Mouse (Mus musculus) MEL (cell line): ENCODE data around the gene Gdf11. TPM values are rescaled to one million over a fixed set of nuclear protein-coding genes. Genes with fewer than 3 reads are reported as not detected.

ENCODE experiments used
- DNase-seq: peaks from one replicate; pipeline ENCODE4 v3.0.0; 2011; ENCODE audit warnings: low read depth, low spot score
- H3K27ac ChIP-seq: 2 replicates; pipeline ENCODE4 v1.5.1; 2012; ENCODE audit warnings: low read depth, mild to moderate bottlenecking, control low read depth, low read length, moderate library complexity; ENCODE audit not compliant: control insufficient read depth
- H3K27me3 ChIP-seq, 2 experiments: fragments of 150-350 bp in 1 of 2; sonication (generic) in 1 of 2; 2 replicates each; pipeline ENCODE4 v1.6.1; 2012; ENCODE audit warnings: low read length in 2 of 2, mild to moderate bottlenecking in 2 of 2, improper control_type of control experiment in 1 of 2, moderate library complexity in 1 of 2; ENCODE audit not compliant: insufficient read depth in 2 of 2, control insufficient read depth in 1 of 2
- H3K36me3 ChIP-seq, 2 experiments: 2 replicates each; pipeline ENCODE4 v1.6.1; 2012 to 2014; ENCODE audit warnings: low read length in 2 of 2, improper control_type of control experiment in 1 of 2, inconsistent platforms in 1 of 2, mild to moderate bottlenecking in 1 of 2; ENCODE audit not compliant: insufficient read depth in 2 of 2, control insufficient read depth in 1 of 2
- H3K4me1 ChIP-seq, 2 experiments: fragments of 150-350 bp in 1 of 2; sonication (generic) in 1 of 2; 2 replicates each; pipeline ENCODE4 v1.6.1; 2012; ENCODE audit warnings: low read length in 2 of 2, improper control_type of control experiment in 1 of 2, mild to moderate bottlenecking in 1 of 2; ENCODE audit not compliant: insufficient read depth in 2 of 2, control insufficient read depth in 1 of 2
- H3K4me3 ChIP-seq, 2 experiments: fragments of 150-350 bp in 1 of 2; sonication (generic) in 1 of 2; 2 replicates each; pipeline ENCODE4 v1.5.1; 2012; ENCODE audit warnings: low read depth in 2 of 2, low read length in 2 of 2, mild to moderate bottlenecking in 2 of 2, moderate library complexity in 2 of 2, control low read depth in 1 of 2, improper control_type of control experiment in 1 of 2; ENCODE audit not compliant: control insufficient read depth in 1 of 2, insufficient read depth in 1 of 2
- H3K79me2 ChIP-seq: 2 replicates; pipeline ENCODE4 v1.6.1; 2012; ENCODE audit warnings: mild to moderate bottlenecking, low read length, moderate library complexity; ENCODE audit not compliant: control insufficient read depth, poor library complexity, insufficient read depth
- H3K9ac ChIP-seq: 2 replicates; pipeline ENCODE4 v1.6.1; 2012; ENCODE audit warnings: low read depth, mild to moderate bottlenecking, control low read depth, low read length, moderate library complexity; ENCODE audit not compliant: control insufficient read depth, poor library complexity, severe bottlenecking
- H3K9me3 ChIP-seq: fragments of 150-350 bp; sonication (generic); replicated peaks from 2 replicates; pipeline ENCODE4 v1.6.1; 2012; ENCODE audit warnings: mild to moderate bottlenecking, low read length, improper control_type of control experiment, moderate library complexity; ENCODE audit not compliant: insufficient read depth
- BHLHE40 ChIP-seq: IDR thresholded peaks from 2 replicates; pipeline ENCODE4 v1.6.1; 2012; ENCODE audit warnings: low read depth, mild to moderate bottlenecking, inconsistent platforms, low read length, improper control_type of control experiment, borderline replicate concordance
- CHD2 ChIP-seq: IDR thresholded peaks from 2 replicates; pipeline ENCODE4 v1.6.1; 2011; ENCODE audit warnings: low read length, improper control_type of control experiment
- CTCF ChIP-seq, 3 experiments: IDR thresholded peaks in 2 of 3; conservative IDR thresholded peaks in 1 of 3; 2 replicates each; pipeline ENCODE4 v1.5.1; 2011 to 2012; ENCODE audit warnings: low read length in 3 of 3, low read depth in 2 of 3, mild to moderate bottlenecking in 2 of 3, improper control_type of control experiment in 1 of 3, inconsistent platforms in 1 of 3, mixed read lengths in 1 of 3, moderate library complexity in 1 of 3; ENCODE audit not compliant: control insufficient read depth in 1 of 3, insufficient read depth in 1 of 3, poor library complexity in 1 of 3, severe bottlenecking in 1 of 3
- E2F4 ChIP-seq: IDR thresholded peaks from 2 replicates; pipeline ENCODE4 v1.6.1; 2011; ENCODE audit warnings: low read depth, low read length, improper control_type of control experiment, borderline replicate concordance
- ELF1 ChIP-seq: IDR thresholded peaks from 2 replicates; pipeline ENCODE4 v1.6.1; 2014; ENCODE audit warnings: low read depth, mild to moderate bottlenecking, inconsistent platforms, low read length, improper control_type of control experiment, moderate library complexity
- ETS1 ChIP-seq: IDR thresholded peaks from 2 replicates; pipeline ENCODE4 v1.6.1; 2012; ENCODE audit warnings: low read depth, mild to moderate bottlenecking, inconsistent platforms, low read length, improper control_type of control experiment, moderate library complexity
- JUND ChIP-seq: IDR thresholded peaks from 2 replicates; pipeline ENCODE4 v1.6.1; 2011; ENCODE audit warnings: low read depth, mild to moderate bottlenecking, improper control_type of control experiment, low read length
- KAT2A ChIP-seq: conservative IDR thresholded peaks from 2 replicates; pipeline ENCODE4 v1.6.1; 2012; ENCODE audit warnings: low read depth, low read length, improper control_type of control experiment, inconsistent platforms
- MAFK ChIP-seq: IDR thresholded peaks from 2 replicates; pipeline ENCODE4 v1.6.1; 2011; ENCODE audit warnings: low read depth, mild to moderate bottlenecking, low read length, improper control_type of control experiment, borderline replicate concordance
- POLR2A ChIP-seq, 2 experiments: IDR thresholded peaks; 2 replicates each; pipeline ENCODE4 v1.6.1; 2011 to 2012; ENCODE audit warnings: low read length in 2 of 2, mild to moderate bottlenecking in 2 of 2, control low read depth in 1 of 2, improper control_type of control experiment in 1 of 2, low read depth in 1 of 2, moderate library complexity in 1 of 2; ENCODE audit not compliant: control insufficient read depth in 1 of 2, insufficient read depth in 1 of 2, poor library complexity in 1 of 2
- POLR2AphosphoS2 ChIP-seq: IDR thresholded peaks from 2 replicates; pipeline ENCODE4 v1.6.1; 2011; ENCODE audit warnings: low read length, improper control_type of control experiment
- POLR2AphosphoS5 ChIP-seq: IDR thresholded peaks from 2 replicates; pipeline ENCODE4 v1.6.1; 2012; ENCODE audit warnings: low read depth, borderline replicate concordance, mild to moderate bottlenecking, inconsistent platforms, low read length, moderate library complexity, mixed read lengths
- RCOR1 ChIP-seq: IDR thresholded peaks from 2 replicates; pipeline ENCODE4 v1.6.1; 2012; ENCODE audit warnings: low read depth, mild to moderate bottlenecking, inconsistent platforms, low read length, improper control_type of control experiment
- SIN3A ChIP-seq: IDR thresholded peaks from 2 replicates; pipeline ENCODE4 v1.6.1; 2012; ENCODE audit warnings: low read length, improper control_type of control experiment, inconsistent platforms
- SMC3 ChIP-seq: IDR thresholded peaks from 2 replicates; pipeline ENCODE4 v1.6.1; 2011; ENCODE audit warnings: low read depth, low read length, improper control_type of control experiment
- TAL1 ChIP-seq: IDR thresholded peaks from 2 replicates; pipeline ENCODE4 v1.6.1; 2012; ENCODE audit warnings: mild to moderate bottlenecking, inconsistent platforms, low read length, moderate library complexity, mixed read lengths
- TCF12 ChIP-seq: IDR thresholded peaks from 2 replicates; pipeline ENCODE4 v1.6.1; 2014; ENCODE audit warnings: low read depth, mild to moderate bottlenecking, inconsistent platforms, low read length, improper control_type of control experiment, moderate library complexity
- USF1 ChIP-seq: IDR thresholded peaks from 2 replicates; pipeline ENCODE4 v1.6.1; 2014; ENCODE audit warnings: low read depth, mild to moderate bottlenecking, inconsistent platforms, low read length, improper control_type of control experiment, moderate library complexity
- USF2 ChIP-seq, 2 experiments: IDR thresholded peaks; 2 replicates each; pipeline ENCODE4 v1.6.1; 2011 to 2012; ENCODE audit warnings: improper control_type of control experiment in 2 of 2, low read length in 2 of 2, borderline replicate concordance in 1 of 2, inconsistent platforms in 1 of 2, low read depth in 1 of 2, mild to moderate bottlenecking in 1 of 2; ENCODE audit not compliant: insufficient read depth in 1 of 2
- ZKSCAN1 ChIP-seq: IDR thresholded peaks from 2 replicates; pipeline ENCODE4 v1.6.1; 2012; ENCODE audit warnings: low read depth, mild to moderate bottlenecking, inconsistent platforms, low read length, improper control_type of control experiment, moderate library complexity
- ZMIZ1 ChIP-seq: IDR thresholded peaks from 2 replicates; pipeline ENCODE4 v1.6.1; 2012; ENCODE audit warnings: low read depth, mild to moderate bottlenecking, inconsistent platforms, low read length, improper control_type of control experiment, moderate library complexity
- polyA plus RNA-seq, 2 experiments: library from polyadenylated mRNA; stranded (reverse) in 1 of 2; unstranded in 1 of 2; fragments of >175 nt in 1 of 2; fragments of >200 nt in 1 of 2; gene quantifications; 2 replicates each; pipeline versions ENCODE4 v1.2.1 to v1.2.4; 2012; ENCODE audit warnings: low replicate concordance in 2 of 2, low read depth in 1 of 2; ENCODE audit not compliant: insufficient read length in 2 of 2, insufficient read depth in 1 of 2, missing spikeins in 1 of 2
- total RNA-seq: library from RNA; depleted of rRNA; stranded (reverse); fragments of 300-350 nt; gene quantifications from 2 replicates; pipeline ENCODE4 v1.2.3, GENCODE M21; 2012

Gdf11 gene
- total and polyA plus RNA-seq, 3 experiments = 2.3 to 2.8 TPM; not detected in 1

- Histone ChIP-seq H3K4me3 (no peak overlapping the region), H3K36me3 (no peaks in the 10 kb centered on the region), H3K79me2 (no peaks in the 10 kb centered on the region), H3K9me3 (no peaks in the 10 kb centered on the region), H3K27me3 (peaks cover 0 to 5% of the 10 kb centered on the region in 2 experiments; a peak in 2 of 4 replicates), H3K27ac (no peak overlapping the region), H3K9ac (no peak overlapping the region), H3K4me1 (no peaks in the 10 kb centered on the region)
- TF ChIP-seq ZKSCAN1 = no peak
- no peak for TF ChIP-seq ETS1
- TF ChIP-seq CTCF (IDR thresholded peaks at IDR 0.05 in 2 of 3, conservative IDR thresholded peaks at IDR 0.05 in 1 of 3; ENCODE audit: control insufficient read depth in 1 of 3, insufficient read depth in 1 of 3, low read depth in 2 of 3, low read length in 3 of 3, poor library complexity in 1 of 3, severe bottlenecking in 1 of 3) = no peak
- TF ChIP-seq MAFK = no peak
- TF ChIP-seq RCOR1 = no peak
- no peak for TF ChIP-seq BHLHE40
- TF ChIP-seq JUND = no peak
- no peak for TF ChIP-seq POLR2A (IDR thresholded peaks at IDR 0.05; ENCODE audit: control insufficient read depth in 1 of 2, insufficient read depth in 1 of 2, low read depth in 1 of 2, low read length in 2 of 2, poor library complexity in 1 of 2)
- no peak for TF ChIP-seq KAT2A
- no peak for TF ChIP-seq E2F4
- no peak for TF ChIP-seq POLR2AphosphoS5
- no peak for TF ChIP-seq SMC3
- no peak for DNase-seq
Observed at GRCm38 (mm10) chr10:128937756-128938390, 46.4 kb upstream of the Gdf11 start.

DNA sequence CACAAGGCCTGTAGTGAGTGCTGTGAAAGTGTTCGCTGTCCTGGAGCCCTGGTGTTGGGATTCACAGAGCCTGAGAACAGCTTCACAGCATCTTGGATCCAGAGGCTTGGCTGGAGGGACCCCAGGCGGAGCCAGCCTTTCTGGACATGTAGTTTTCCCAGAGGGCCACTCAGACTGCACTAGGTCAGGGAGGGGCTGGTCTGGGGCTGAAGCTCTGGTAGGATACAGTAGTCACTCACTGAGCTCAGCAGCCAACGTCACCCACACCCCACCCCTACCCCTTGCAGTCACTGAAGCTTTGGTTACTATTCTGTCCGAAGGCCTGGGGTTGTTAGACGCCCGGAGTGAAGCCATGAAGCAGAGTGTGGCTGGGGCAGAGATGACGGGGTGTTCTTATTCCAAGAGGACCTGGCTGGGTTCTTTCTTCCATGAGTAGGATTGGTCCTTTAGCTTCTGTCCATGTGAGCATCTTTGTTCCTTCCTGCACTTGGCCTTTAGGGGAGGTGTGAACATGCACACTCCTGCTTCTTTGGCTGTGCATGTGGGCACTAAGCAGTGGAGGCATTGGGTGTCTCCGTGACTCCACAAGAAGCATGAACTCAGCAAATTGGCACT is 44.4 kb upstream of the Gdf11 start:
- H3K79me2 ChIP-seq = no peaks in the 10 kb centered on the region
- no peaks in the 10 kb centered on the region for H3K36me3 ChIP-seq
- peaks cover 2 to 5% of the 10 kb centered on the region in 2 experiments; a peak in 3 of 4 replicates for H3K27me3 ChIP-seq
- no peak overlapping the region for H3K9ac ChIP-seq
- no peaks in the 10 kb centered on the region for H3K9me3 ChIP-seq
- H3K27ac ChIP-seq = no peak overlapping the region
- H3K4me1 ChIP-seq = no peaks in the 10 kb centered on the region
- no peak for DNase-seq
- TF ChIP-seq POLR2AphosphoS2 (no peak), SIN3A (no peak), USF1 (no peak), ZMIZ1 (no peak), TAL1 (no peak), CHD2 (no peak), MAFK (no peak), E2F4 (no peak), USF2 (IDR thresholded peaks at IDR 0.05; ENCODE audit: borderline replicate concordance in 1 of 2, insufficient read depth in 1 of 2, low read depth in 1 of 2, low read length in 2 of 2) (no peak), POLR2AphosphoS5 (no peak), ELF1 (no peak), TCF12 (no peak)
- H3K4me3 ChIP-seq = no peak overlapping the region
